Mouse (Mus musculus): Measurements from ENCODE around the gene Asic2.

Gene Asic2

DNA sequence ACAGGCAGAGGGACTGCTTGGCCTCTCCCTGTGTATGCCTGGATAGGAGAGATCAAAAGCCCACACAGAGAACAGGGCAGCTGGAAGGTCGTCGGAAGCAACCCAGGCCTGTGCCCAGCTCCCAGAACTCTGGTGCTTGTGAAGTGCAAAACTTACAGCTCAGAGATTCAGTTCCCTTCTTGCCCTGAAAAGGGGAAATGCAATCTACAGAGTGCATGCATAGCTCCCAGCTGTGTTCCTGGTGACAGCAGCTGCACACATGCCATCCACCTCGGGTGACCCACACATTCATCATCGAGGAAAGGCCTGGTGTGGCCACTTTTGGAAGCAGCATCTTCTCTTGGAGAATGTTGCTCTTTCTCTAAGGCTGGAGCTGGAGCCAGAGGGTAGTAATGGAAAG lies 13.9 kb downstream of the Asic2 start:
- DNase-seq (ENCODE audit: low read depth, low spot score), result no peak

DNA sequence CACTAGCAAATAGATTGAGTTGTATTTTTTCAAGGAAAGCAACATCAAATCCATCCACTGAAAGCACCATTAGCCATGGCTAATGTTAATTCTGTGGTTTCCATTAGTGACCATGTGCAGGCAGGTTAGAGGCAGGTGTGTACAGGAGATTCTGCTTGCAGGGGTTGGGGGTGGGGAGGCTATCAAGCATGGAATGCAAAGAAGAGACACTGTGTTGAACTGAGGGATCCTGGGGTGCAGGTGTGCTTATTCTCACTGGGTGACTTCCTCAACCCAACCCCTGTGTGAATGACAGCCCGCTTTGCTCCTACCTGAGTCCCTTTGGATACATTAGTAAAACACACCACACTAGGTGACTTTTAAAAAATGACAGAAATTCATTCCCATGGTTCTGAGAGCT lies 20.2 kb downstream of the Asic2 start:
- DNase-seq (ENCODE audit: low read depth, low spot score), result no peak

DNA sequence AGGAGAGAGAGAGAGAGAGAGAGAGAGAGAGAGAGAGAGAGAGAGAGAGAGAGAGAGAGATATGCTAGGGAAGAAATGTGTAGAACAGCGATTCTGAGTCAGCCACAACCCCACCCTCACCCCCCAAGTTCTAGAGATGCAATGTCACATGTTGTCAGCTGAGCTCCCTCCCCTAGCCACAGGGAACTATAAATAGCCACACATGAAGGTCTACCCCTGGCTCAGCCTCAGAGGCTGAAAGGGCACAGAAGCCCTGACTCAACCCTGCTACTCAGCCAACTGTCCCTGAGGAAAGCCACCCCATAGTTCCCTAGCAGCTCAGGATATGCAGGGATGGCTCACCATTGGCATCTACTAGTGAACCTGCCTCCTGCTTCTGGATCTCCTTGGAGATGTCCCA lies 26.1 kb downstream of the Asic2 start:
- no peak for DNase-seq (ENCODE audit: low read depth, low spot score)

DNA sequence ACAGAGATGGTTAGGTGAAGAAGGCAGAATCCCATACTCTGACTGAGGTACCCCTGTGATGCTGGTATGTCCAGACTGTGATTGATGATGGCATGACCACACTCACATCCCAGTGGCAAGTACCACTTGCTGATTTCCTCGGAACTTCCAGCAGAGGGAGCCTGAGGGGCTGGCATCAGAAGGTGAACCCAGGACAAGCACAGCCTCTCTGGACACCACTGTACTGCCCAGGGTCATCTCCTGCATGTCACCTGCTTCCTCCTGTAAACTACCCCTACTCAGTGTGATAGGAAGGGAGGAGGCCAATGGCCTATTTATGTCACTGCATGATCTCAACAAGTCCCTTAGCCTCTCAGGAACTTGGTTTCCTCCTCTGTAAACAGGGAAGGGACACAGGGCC lies 27.3 kb downstream of the Asic2 start:
- no peak for DNase-seq (ENCODE audit: low read depth, low spot score)

DNA sequence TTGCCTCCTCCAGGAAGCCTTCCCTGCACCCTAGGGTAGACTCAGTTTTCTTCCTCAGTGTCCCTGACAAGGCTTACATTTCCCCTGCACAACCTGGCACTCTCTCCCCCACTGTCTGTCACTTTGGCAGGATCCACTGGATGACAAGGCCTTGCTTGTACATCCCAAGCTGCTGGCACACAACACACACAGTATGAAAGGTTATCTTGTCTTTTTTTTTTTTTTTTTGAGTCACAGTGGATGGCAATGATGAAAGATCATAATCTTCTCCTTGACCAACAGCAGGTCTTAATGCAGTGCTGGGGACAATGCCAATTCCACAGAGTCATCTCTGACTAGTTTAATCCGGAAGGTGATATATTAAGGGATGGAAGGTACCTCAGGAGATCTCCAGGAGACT lies 30.7 kb downstream of the Asic2 start:
- DNase-seq (ENCODE audit: low read depth, low spot score), result no peak

DNA sequence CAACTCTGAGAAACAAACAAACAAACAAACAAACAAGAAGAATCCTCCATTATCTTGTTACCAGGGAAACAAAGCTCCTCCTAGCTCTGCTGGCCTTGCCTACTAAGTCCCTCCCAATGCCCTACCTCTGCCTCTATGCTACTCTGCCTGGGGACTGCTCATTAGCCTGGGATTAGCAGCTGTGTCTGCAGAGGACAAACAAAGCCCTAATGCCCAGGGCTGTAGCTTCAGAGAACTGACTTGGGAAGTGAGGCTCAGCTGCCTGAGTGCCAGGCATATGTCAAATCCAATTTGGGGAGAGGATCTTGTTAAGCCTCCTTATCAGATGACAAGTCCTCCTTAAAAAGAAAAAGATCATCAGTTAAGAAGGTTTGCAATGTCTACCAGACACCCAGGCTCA lies 41.9 kb downstream of the Asic2 start:
- no peak for DNase-seq (ENCODE audit: low read depth, low spot score)

DNA sequence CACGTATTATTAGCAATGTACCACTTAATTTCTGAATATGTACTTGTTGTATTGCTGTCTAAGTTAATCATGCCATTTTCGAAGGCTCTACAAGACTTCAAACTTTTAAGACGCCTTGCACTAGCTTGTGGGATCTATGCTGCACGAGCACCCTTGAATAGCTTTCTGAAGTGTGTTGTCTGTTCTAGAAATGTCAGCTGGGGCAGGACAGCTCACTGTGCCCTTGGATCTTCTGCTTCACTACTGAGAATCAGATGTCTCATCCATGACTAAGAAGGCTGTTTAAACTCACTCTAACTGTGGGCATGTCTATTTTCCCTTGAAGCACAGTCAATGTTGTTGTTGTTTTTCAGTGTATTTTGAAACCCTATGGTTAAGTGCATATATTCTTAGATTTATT lies 44.6 kb downstream of the Asic2 start:
- DNase-seq (ENCODE audit: low read depth, low spot score), result no peak

DNA sequence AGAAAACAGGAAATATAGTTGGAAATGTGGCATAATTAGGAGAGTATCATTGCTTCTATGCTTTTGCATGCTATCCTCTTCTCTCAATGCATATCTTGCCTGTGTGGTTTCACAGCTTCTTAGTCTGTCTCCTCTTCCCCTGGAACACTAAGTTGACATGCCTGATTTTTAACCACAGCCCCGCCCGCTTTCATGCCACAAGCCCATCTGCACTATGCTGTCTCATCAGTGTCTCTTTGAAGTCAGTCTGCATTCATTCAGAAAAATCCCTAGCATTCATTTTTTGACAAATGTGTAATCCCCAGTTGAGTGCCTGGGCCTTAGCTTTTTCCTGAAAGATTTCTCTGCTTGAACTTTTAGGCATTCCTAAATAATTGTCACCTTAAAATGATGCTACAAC lies 45.2 kb downstream of the Asic2 start:
- DNase-seq (ENCODE audit: low read depth, low spot score), result no peak

DNA sequence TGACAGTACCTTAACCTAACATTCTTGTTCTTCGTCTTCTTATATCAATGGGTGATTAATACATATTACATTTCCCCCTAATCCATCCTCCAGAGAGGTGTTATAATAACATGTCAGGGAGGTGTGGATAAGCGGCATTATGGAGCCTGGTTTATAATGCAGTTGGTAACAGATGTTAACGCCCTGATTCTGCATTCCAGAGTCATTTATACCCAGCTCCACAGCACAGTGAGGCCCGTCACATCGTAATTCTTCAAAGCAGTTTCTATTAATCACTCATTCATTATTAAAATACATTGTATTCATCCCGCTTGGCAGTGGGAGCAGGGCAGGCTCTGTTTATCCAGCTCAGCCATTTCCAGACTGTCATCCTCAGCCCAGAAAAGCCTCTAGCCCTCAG lies 52.8 kb downstream of the Asic2 start:
- no peak for DNase-seq (ENCODE audit: low read depth, low spot score)

DNA sequence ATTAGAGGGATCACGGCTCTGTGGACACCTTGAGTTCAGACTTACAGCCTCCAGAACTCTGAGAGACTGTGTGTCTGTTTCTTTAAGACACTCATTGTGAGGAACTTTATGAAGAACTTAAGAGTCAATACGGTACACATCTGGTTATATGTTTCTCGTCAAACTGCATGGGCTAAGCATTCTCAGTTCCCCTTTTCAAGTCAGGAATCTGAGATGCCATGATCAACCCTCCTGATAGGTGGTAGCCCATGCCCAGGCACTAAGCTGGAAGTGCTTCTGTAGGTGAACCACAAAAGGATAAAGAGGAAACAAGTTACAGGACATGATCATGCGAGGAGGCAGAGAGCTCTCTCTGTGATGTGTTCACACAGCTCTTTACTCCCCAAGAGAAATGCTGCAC lies 55.2 kb downstream of the Asic2 start:
- DNase-seq (ENCODE audit: low read depth, low spot score), result no peak

DNA sequence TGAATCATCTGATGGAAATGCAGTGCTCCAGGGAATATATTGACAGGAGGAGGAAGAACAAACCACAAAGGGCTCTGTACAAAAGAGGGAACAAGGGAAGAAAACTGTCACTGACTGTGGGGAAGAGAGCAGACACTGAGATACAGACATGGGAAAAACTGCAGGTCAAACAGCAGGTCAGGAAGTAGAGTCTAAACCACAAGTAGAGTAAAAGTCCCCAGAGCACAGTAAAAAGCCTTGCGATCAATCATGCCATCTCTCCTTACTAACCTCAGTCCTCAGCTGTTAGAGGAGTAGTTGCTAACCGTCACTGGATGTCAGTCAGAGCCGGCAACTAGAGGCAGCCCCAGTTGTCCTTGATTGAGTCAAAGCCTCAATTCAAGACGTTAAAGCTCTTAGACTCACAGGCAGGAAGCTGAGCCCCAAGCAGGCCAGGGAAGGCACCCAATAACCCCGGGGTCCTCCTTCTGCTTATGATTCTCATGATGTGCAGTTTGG lies 58.8 kb downstream of the Asic2 start:
- DNase-seq (ENCODE audit: low read depth, low spot score), result no peak

DNA sequence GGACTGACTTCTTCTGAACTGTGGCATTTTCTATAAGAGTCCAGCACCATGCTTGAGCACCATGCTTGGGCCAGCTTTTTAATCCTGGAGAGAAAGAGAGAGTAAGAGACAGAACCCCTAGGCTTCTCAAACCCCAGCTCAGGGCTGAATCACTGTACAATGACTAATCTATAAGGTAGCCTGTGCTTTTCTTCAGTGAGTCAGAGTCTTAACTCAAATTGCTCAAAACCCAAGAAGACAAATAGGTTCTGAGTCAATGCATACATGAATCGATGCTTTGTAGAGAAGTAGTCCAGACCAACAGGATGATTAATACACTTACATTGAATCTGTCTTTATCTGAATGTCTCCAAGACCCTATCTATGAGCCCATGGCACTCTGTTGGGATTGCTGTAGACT lies 59.5 kb downstream of the Asic2 start:
- no peak for DNase-seq (ENCODE audit: low read depth, low spot score)

DNA sequence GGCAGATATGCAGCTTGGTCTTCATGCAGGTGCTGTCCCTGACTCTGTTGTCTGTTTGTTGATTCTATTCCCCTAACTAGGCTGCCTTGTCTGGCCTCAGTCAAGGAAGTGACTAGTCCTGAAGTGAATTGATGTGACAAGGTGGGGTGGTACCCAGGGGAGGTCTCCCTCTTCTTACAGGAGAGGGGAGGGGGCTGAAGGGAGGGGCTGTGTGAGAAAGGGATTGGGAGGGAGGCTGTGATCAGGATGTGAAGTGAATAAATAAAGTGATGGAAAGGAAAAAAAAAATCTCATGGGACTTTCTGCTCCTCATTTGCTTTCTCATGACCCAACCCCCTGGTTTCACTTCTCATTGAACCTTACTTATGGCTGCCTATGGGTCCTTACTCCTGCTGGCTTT lies 65.9 kb downstream of the Asic2 start:
- no peak for DNase-seq (ENCODE audit: low read depth, low spot score)

DNA sequence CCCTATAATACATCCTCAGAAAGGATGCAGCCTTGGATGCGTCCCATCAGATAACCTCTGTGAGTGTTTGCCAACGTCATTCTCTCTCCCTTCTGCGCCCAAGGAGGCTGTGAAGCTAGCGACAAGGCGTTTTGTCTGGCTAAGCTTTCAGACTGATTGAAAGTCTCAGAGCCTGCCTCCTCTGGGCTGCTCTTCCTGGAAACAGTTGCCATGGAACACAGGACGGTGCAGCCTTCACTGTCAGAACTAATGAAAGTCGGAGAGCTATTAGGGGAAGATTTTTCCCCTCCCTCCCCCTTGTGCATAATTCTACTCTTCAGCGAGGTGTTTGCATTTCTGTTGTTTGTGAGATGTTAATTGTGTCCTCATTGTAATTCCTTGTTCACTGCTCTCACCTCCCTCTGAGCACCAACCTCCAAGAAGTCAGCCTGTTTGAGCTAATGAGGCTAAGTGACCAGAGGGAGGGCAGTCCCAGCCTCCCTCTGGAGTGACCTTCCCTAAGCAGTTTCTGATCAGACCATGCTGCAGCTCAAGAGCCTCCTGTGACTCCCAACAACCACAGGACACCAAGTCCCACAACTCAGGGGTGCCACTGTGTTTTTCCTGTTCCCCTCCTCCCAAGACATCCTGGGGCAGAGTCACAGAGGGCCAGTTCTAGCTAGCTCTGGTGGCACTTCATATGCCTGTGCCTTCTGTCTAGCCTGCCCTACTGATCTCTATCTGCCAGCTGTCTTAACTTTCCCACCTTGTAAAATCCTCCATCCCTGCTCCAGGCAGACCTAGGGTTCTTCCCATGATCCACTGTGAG lies 70.5 kb downstream of the Asic2 start:
- DNase-seq (ENCODE audit: low read depth, low spot score), result peak; percentile 67

DNA sequence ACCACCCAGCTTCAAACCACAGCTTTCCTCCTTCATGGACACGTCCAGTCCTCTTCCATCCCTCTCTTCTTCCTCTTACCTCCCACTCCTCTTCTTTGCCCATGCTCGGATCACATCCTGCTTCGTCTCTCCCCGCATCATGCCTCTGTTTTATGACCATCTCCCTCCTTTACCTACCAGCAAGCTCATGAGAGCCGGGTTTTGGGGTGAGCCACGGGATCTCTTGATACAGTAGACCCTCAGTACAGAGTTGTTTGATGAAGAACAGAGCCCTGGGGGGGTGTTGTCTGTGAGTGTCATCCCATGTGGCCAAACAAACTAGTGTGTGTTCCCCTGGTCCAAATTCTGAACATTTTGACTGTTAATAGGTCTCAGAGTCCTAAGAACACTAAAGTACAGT lies 71.7 kb downstream of the Asic2 start:
- DNase-seq (ENCODE audit: low read depth, low spot score), result no peak

DNA sequence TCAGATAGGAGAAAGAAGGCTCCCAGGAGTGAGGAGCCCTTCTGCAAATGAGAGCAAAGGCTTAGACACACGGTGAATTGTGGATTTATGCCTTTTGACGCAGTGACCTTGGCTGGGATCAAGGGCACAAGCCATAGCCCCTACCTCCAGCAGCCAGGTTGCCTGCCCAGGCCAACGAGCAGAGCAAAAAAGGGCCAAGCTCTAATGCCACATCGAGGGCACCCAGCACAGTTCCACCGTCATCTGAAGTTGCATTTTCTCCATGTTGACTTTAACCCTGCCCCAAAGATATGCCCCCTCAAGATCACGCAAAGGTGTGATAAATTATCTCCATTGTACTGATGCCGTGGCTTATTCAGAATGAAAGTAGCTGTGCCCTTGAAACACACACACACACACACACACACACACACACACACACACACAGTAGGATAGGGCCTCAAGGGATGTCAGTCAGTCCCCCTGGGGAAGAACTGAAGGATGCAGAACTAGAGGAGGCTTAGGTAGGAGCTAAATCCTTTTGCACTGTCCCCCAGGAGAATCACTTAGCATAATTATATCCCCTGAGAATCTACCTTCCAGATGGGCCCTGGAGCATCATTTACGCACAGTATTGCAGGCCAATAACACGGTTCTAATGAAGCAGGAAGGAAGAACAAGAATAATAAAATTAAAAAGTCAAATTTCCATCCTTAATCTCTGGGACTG lies 96.6 kb downstream of the Asic2 start:
- DNase-seq (ENCODE audit: low read depth, low spot score), result no peak

DNA sequence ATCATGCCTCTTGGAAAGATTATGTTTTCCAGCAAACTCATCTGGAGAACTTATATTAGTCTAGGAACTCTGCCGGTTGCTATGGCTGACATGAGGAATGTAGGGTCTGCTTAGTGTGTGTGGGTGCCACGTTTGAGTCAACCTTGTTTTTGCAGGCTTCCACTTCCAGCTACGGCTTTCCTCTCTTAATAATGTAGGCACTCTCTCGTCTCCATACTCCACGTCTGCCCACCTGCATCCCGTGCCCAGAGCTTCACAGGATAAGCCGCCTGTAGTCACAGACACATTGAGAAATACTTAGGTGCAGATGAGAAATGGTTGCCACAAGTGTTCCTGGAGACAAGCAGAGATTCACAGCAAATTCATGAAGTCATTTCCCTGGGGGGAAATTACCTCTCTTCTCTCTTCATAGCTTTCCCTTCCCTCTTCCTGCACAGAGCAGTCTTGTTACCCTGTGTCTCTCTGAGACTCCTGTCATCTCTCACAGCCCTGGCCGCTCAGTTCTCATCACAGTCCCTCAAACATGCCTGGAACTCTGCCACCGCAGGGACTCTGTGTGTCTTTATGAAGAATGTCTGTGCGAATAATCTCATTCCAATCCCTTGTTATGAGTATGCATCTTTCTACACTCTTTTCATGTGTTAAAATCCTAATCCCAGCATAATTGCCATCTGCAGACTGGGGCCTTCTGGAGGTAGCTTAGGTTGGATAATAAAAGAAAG lies 102.4 kb downstream of the Asic2 start:
- DNase-seq (ENCODE audit: low read depth, low spot score), result peak; percentile 39

DNA sequence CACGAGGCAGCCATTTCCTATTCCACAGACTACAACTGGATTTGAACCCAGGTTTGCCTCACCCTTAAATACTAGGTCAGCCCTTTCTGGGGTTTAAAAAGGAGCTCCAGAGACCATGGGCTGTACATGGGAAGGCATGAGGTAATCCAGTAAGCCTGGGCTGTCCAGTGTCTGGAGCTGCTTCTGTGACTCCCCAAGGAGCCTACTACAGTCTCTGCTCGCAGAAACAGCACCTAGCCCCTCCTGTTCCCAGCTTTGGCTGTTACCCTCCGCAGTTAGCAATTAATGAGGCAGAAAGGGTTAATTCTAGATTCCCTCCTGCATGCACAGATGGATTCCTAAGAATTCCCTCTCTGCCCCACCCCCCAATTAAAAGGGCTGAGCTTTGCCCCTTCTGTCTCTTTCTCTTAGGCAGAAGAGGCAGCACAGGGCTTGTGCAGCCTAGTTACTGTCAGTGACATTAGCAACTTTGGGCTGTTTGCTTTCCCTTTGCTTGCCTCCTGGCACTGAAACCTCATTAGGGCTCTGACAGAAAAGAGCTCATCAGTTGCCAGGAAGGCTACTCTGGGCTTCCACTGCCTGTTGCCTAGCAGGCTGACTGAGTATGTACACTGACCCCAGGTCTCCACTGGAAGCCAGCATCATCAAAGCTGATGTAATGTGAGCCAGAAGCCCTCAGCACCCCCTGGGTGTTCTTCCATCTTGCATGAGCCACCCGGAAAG lies 107.8 kb downstream of the Asic2 start, which contains the start of gene 5530401A14Rik:
Gene 5530401A14Rik (plus strand): TSS at position 424 of the 723 bp plus-strand sequence.
- no peak for DNase-seq (ENCODE audit: low read depth, low spot score)

DNA sequence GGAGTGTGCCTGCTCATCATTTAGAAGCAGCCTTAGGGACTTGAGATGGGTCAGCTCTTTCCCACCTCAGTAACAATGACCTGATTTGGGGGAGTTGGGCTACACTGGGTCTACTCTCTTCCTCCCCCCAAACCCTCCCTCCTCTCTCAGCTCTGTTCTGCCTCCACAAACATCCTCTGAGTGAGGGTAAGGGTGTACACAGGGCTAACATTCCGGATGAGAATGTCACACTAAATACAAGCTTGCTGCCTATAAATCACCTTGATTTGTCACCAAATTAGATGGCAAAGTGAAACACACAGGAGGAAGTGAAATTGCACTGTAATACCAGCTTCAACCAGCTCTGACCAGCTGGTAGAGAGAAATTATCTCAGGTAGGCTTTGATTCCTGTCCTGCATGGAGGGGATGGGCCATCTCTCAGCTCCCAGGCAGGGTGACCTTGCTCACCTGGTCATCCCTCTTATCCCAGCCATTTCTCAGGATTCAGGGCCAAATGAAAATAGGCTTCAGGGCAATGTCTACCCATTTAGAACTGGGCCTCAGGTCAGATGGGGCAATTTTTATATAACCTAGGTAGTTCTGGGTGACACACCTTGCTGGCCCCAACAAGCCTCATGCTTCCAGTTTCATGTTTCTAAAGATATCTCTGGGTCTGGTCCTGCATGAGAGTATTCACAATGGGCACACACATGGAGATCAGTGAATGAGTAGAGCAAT lies 120.3 kb downstream of the Asic2 start:
- no peak for DNase-seq (ENCODE audit: low read depth, low spot score)

DNA sequence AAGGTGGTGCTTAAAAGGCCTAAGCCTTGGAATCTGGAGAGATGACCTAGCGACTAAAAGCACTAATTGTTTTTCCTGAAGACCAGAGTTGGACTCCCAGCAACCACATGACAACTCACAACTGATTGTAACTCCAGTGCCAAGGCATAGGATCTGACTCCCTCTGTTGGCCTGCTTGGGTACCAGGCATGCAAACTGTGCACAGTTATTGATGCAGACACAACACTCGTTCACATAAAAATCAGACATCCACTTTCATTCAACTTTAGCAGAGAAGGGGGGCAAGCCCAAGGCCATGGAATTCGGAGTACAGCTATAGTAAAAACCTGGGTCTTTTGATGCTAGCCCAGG lies 122.6 kb downstream of the Asic2 start:
- DNase-seq (ENCODE audit: low read depth, low spot score), result no peak

DNA sequence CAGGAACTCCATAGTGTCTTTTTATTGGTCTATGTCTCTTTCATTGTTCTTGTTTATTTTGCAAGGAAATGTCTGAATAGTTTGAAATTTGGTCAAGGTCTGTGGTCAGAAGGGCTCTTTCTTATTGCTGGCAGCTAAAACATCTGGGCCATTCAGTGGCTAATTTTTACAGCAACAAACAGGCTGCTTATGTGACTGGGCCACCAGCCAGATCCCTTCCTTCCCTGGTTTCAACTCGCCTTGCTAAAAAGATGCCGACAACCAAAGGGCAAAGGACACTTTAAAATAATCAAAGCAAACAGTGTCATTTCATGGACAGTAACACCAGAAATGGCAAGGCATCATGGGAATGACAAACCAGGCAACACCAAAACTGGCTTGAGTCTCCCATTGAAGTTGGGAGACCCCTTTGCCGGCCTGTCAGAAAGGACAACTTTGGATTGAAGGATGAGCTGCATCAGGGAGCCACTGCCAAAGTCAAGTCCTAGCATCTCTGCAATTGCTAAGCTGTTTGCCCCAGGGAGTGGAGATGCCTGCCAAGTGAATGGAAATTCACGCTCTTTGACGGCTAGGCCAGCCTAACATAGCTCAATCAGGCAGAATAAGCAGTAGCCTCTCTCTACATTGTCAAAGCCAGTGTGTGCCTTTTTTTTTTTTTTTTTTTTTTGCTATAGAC lies 123.1 kb downstream of the Asic2 start:
- no peak for DNase-seq (ENCODE audit: low read depth, low spot score)
